Mouse (Mus musculus) c-Kit-positive CD71-positive TER-119-negative erythroid progenitor cells, embryonic 14.5 days (primary cell): ENCODE data around the gene Ntm.
A peak's percentile ranks its signal among the peaks of the same experiment; 100 is the strongest.

ENCODE experiments used
- DNase-seq: peaks from one replicate; pipeline ENCODE4 v3.0.0-alpha.2; 2013; ENCODE audit warnings: low read depth

The Ntm gene

DNA sequence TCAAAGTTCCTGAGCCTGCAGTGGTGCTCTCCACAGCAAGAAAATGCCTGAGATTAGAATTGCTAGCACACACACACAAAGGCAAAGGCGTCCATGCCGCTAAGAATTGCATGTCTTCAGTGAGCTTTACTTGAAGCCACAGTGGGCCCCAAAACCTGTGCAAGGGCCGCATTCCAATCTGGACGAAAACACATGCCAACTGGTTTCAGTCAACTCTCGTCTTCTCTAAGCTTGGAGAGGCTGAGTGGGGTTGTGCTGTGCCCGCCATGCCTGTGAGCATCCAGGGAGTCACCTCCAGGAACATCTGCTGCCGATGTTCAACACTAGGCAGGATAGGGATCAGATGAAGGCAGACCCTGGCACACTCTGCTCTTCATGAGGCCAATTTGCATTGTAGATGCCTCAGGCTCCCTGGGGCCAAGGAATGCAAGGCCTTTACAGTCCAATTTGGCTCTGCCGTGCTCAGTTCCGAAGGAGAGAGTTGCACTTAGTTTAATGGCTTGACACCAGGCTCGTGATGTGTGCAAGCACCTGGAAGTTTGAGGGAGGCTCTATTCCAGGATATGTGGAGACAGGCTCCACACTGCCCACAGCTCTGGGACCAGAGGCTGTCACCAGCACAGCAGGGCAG, 739.9 kb downstream of the Ntm start:
- no peak for DNase-seq

DNA sequence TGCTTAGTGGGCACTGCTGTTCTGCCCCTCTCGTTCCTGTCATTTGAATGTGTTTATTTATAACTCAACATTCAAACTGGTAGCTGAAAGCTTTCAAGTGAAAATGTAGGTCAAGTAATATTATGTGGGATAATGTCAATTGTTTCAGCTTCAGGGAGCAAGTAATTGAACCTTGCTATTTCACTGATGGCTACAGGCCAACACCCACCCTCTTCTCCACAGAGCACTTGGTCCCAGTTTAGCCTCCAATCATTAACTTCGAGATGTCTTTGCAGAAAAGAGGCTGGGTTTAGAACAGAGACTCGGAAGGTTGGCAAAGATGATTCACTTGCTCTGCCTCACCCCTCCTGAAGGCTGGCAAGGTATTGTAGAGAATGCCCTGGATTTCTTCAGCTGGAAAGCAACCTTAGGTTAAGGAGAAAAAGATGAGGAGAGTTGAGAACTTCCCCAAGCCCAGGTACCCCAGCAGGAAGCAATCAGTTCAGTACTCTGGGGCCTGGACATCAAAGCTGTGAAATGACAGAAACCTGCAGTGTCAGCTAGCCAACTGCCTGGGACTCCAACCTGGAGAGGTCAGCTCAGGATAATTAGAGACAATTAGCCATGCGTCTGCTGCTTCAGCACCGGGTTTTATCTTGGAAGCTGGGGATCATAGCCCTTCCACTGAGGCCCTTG, 741.9 kb downstream of the Ntm start:
- no peak for DNase-seq

DNA sequence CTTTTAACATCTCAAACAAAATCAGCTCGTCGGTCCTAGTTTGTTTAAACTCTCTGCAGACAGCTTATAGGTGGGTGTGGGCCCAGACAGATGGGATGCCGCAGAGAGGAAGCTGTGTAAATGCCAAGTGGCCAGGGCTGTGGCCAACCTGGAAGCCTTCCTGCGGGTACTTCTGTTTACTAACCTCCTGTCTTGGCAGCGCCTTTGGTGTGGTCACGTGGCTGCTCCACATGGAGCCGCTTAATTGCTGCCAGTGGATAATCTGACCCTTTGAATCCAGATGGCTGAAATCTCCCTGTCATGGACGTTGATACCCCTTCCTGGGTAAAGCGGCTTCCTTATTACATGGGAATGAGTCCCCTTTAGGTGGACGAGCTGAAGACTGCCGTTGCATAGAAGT, 742.4 kb downstream of the Ntm start:
- DNase-seq, result no peak

DNA sequence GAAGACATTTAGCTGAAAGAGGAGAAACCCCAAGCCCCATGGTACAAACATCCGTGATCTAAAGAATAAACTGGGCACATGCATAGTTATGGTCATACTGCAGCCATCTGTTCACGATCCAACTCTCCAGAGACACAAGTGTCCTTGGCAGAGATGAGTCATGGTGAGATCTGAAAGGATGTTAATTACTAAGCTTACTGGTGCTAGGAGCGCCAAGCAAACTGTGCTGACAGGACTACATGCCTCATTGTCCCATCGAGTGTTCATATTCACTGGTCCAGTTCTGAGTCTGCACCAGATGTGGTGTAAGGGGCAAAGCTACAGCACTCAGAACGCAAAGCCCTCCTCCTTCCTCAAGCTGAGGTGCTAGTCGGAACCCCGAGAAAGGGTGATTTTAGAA, 745.0 kb downstream of the Ntm start:
- no peak for DNase-seq

DNA sequence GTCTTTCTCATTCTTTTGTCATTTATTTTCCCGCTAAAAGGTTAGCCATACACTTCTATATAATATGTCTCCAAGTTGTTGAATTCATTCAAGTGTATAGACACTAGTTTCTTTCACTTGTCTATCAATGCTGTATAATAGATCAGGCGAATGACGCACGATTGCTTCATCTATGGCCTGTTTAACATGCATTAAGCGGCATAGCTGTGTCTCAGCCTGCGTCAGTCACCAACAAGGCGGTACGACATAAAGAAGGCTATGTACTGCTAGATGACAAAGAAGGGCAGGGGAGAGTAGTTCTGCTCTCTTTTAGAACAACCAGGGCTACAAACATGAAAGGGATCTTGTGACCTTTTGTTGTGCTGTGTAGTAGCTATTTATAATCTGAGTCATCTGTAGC, 746.4 kb downstream of the Ntm start:
- DNase-seq, result no peak

DNA sequence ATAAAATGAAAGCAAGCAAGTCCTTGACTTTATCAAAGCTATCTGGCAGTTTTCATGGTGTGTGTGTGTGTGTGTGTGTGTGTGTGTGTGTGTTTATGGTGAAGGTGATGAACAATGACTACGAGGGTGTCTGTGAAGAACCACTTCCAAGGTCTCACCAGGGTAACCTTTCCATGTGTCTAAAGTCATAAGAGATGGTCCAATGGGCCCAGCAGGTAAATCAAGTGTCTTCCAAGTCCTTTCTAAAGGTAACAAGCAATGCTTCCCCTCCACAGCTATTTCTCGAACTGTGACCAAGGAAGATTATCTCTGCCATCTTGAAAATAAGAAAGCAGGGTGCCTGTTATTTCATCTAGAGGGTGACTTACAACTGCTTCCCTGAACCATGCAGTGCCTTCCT, 747.1 kb downstream of the Ntm start:
- DNase-seq, result no peak

DNA sequence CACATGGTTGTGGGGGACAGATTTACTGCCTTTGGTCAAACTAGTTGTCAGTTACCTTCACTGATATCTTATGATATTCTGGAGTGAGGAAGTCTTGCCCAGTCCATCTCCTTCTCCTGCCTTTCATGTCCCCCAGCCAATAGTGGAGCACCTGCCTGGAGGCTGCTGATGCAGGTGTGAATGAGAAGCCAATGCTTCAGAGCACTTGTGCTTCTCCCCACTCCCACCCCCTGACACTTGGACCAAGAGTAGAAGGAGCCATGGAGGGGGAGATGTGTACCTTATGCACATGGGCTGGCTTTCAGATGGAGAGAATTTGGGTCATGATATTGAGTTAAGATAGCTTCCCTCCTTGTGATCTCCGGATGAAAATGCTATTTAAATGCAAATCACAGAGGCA, 747.7 kb downstream of the Ntm start:
- no peak for DNase-seq

DNA sequence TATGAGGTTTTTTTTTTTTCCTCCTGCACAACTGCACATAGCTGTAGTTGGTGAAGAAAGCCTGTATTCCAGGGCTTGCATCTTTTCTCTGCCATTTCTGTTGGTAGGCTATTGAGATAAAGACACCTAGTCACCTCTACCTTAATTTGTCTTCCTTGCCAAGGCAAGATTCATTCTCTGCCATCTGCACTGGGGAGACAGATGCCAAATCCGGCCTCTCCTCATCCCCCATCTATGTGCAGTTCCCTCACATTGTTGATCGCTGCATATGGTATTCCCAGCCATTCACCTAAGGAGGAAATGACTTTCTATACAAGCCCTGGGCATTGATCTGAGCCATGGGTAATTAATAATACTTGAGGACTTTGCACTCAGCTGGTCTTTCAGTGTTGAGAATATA, 753.7 kb downstream of the Ntm start:
- DNase-seq, result no peak

DNA sequence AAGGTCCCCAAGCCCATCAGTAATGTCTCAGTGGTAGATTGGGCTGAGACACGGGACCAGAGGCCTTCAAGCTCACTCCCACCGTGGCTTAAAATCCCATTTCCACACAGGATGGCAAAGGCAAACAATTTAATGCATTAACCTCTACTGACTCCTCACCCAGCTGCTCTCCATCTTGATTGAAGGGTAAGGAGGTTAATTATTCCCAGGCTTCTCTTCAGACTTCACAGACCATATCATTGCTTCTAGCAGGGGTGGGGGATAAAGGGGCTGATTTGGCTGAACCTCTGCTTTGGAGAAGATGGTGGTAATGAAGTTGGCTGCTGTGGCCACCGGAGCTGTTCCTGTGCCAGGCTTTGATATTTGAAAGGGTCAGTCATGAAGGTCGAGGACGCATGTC, 754.8 kb downstream of the Ntm start:
- no peak for DNase-seq

DNA sequence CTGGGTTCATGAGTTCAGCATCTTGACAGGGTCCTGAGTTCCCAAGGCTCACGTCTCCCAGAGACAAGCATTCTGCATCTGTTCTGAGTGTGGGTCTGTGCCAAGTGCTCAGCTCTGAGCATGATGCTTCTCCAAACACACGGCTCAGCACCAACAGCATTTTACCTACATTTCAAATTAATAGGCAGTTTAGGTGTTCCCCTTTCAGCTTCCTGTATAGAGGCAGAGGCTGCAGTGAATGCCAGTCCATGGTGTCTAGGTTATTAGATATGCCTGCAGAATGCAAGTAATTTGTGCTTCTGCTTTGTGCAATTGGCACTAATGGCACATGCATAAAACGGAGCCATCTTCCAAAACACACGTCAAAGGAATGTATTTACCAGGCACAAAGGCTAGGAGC, 757.3 kb downstream of the Ntm start:
- DNase-seq, result no peak

DNA sequence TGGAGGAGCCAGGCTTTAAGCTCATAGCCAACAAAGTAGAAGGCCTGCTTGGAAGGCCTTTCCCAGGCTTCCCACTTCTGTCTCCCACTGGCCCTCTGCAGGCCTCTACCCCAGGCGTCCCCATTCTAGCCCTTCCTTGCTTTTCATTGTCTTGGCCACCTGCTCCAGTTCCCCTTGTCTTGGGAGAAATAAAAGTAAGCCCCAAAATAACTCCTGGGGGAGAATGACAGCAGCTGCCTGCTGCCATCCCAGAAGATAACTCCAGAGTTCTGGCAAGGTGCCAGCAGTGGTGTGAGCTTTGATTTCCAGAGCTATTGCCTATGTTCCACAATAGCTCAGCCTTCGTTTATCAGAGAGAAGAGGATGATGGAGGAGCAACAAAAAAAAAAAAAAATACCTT, 760.7 kb downstream of the Ntm start:
- DNase-seq, result no peak

DNA sequence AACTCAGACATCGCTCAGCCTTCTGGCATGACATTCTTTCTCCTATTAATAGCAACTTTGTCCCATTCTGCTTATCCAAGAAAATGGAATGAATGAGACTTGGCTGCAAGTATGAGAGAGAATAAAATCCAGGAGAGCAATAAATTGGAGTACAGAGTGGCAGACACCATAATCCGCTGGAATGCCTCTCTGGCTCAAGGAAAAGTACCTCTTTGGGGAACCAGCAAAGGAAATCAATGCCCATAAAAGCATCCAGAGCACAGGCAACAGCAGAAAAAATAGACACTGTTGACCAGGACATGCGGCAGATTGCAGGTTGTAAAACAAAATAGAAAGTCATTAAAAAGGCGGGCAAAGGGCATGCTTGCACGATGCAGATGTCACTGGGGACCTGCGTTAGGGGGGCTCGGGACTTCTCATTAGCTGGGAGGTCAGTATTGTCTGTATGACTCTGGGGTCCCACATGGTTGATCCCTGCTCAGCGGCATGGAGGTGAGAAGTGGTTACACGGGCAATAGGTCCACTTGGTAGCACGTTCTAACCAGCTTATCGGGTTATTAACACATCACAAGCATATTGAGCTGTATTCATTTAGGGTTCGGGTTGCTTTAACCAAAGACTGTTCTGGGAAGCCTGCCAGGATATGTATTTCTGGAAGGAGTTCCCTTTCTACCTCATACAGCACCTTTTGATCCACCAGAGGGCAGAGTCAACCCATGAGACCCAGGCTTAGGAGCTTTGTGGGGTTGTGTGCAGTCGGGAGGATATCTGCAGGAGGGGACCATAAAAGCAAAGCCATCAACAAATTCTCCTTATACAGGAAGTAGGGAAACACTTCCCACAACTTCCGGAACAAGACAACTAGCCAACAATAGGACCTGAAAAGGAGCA, 761.5 kb downstream of the Ntm start:
- no peak for DNase-seq

DNA sequence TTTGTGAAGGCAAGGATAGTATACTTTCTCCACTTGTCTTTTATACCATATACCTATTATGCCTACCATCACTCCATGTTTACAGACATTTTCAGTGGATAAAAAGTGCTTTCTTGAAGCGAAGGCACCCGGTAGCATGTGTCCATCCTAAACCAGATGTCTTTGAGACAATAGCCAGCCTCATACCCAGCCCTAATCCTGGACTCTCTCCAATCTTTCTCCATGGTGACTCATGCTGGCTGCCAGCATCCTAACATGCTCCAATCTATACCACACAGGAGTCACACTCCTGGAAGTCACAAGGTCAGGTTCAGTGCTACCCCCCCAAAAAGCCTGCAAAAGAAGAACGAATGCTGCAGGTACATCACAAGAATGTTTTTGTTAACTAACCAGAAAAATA, 765.9 kb downstream of the Ntm start:
- no peak for DNase-seq

DNA sequence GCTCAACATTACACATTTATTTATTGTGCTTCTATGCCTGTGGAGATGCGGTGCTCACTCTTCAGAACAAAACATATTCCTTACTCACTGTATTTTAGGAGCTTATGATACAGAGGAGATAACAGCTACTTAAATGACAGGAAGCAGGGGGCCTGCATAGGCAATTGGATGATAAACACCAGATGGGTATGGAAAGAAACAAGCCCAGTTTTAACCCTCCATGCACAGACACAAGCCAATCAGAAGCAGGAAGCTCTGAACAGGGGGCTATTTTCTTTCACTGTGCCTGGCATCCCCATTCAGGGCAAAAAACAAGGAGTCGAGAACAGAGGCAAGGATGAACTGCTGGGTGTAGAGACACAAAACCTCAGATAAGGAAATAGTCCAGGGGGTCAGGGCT, 768.7 kb downstream of the Ntm start:
- DNase-seq, result no peak

DNA sequence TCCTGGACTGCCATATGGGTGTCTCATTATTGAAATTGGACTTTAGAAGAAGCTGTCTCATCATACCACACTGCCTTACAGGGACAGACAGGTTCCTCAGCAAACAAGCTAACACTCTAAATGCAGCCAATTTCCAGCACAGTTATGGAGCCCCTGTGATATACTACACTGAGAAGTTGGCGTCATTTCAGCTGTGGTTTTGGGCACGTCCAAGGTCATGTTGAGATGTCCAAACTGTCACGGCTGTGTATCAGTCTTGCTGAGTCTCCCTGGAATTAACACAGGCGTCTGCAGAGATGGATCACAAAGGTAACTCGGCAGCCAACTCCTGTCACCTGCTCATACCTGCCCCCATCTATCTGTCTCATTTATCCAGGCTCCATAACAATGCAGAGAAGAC, 779.9 kb downstream of the Ntm start:
- no peak for DNase-seq

DNA sequence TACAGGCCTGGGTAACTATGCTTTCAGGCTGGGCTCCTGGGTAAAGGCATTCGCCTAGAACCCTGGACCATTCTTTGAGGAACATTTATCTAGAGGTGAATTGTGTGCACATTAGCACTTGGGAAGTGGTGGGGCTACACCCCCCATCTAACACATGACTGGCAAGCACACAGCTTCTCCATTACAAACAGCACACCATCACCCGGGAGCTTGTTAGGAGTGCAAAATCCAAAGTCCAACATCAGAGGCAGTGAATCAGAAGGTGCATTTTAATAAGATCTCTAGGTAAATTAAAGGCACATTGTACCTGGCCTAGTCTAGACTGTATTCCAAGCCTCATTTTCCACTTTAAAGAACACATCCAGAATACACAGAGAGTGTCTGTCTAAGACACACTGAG, 781.3 kb downstream of the Ntm start:
- DNase-seq, result no peak

DNA sequence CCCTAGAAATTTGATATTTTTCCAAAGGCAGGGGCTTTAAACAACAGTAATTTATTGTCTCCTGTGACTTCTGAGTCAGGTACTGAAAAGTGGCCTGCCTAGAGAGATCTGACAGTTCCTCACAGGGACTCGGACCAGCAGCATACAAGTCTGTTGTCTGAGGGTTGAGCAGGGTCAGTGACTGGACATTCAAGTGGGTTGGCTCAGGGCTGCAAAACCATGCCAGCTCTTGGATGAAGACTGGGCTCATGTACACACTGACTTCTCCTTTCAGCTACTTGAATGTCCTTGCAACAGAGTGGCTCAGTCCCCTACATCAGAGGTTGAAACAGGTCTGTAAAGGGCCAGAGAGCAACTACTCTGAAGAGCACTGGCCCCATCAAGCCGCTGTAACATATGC, 797.2 kb downstream of the Ntm start:
- no peak for DNase-seq

DNA sequence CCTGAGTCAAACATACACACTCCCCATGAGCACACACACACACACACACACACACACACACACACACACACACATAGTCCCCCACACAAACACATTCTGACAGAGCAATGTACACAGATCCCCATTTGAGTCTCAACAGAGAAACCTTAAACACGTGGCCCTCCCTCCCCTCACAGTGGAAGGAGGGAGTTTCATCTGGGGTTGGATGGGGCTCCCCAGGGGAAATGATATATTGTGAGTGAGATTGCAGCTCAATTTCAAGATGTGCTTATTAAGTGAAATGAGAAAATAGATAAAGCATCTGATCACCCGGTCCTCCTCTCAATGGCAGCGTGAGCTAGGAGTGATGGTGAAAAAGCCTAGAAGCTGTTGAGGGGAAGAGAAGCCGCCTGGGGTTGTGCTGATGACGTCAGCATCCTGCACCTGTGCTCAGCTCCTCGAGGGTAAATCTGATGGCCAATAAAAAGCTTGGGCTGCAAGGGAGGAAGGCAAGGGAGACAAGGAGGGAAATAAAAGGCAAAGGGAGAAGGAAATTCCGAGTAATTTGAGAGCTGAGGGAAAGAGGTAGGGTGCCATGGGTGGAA, 801.8 kb downstream of the Ntm start:
- no peak for DNase-seq

DNA sequence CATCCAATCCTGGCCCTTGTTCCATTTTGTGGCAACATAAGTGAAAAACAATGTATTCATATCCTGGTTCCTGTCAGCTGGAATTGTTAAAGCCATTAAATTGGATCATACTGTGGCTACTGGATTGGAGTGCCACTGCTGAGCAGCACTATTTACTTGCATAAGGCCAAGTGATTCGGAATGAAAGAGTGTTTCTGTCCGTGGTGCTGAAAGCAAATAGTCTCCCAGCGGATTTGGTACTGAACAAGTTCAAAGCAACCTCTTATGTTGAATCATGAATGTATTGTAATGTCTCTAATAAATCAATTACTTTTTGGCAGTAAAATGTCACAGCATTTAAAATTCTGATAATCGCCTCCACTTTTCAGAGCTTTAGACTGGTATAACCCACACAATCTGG, 817.0 kb downstream of the Ntm start:
- peak; percentile 0 for DNase-seq

DNA sequence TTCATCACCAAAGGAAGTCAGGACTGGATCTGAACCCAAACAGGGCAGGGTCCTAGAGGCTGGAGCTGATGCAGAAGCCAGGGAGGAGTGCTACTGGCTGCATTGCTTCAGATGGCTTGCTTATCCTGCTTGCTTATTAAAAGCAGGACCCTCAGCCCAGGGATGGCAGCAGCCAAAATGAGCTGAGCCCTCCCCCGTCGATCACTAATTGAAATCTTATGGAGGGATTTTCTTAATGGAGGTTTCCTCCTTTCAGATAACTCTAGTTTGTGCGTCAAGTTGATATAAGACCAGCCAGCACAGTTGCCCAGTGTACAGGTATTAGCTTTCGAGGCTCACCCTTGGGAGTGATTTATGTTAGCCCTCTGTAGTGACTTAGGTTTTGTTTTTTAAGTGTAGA, 826.9 kb downstream of the Ntm start:
- no peak for DNase-seq

DNA sequence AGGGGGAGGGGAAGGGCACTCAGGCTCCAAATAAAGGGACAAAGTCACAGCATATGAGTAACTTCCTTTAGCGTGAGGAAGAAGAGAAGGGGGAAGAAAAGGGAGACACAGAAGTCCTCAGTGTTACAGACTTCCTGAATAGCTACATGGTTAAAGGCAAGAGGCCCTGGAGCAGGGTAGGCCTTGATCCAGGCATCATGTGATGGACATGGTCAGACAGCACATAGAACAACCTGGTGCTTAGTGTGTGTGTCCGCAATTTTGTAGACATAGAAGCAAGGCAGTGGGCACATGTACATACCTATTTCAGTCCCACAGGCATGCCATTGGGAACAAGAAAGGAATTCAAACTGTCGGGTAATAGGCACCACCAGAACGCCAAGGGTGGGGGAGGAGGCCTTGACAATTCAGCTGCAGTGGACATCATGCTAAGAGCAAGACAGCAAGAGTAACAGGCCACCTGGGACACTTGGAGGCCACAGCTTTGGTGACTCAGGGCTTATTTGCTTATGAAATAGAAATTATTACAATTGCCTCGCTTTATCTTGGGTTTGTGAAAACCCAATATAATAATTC, 832.1 kb downstream of the Ntm start:
- no peak for DNase-seq

DNA sequence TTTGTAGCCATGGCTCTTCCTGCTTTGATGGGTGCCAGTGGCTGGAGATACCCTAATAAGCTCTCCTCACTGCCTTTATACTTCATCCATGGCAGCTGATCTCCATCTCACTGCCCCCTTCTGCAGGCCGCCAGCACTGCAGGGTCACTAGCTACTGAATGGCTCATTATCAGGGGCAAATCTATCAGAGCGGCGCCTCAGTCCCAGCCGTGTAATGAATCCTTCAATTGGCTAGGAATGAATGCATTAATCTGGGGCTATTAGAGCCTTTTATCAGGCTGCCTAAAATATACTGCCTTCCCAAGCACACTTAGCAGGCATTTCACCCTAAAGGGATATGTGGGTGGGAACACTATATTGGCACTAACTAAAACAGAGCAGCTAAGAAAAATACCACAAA, 832.6 kb downstream of the Ntm start:
- no peak for DNase-seq

DNA sequence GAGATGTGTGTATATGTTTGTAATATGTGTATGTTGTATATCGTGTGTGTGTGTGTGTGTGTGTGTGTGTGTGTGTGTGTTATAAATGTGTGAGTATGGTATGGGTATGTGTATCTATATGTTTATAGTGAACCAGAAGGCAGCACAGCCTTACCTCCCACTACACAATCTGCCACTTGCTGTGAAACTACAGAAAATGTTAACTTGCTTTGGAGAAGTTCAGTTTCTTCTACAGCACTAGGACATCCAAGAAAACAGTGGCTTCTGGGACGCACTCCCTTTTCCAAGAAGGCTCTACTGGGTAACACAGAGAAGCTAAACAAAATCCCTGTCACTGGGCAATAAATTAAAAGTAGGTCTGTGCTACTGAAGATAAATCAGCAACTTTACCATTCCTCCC, 834.5 kb downstream of the Ntm start:
- no peak for DNase-seq
